Mouse (Mus musculus) heart, postnatal 25 days (tissue): ENCODE results near the gene Ube2n. TPM values are rescaled to one million over a fixed set of nuclear protein-coding genes. Genes with fewer than 3 reads are reported as not detected.
"Not testable (repeated sequence)": the region's sequence is repeated elsewhere in the genome, so short reads cannot be mapped to it uniquely, and the experiment has no call there.

Source experiments
- DNase-seq: peaks from one replicate; pipeline ENCODE4 v3.0.0; 2022; ENCODE audit warnings: low spot score
- intact Hi-C: fragments of 180-260 bp; cut with DNase I; formaldehyde crosslinking; loops from one replicate; pipeline ENCODE4 v1.15.1; 2025
- total RNA-seq, 2 experiments: library from RNA; stranded (reverse); gene quantifications; 2 replicates each; pipeline ENCODE4 v1.2.3; 2021

Gene Ube2n
- total RNA-seq, 2 experiments from 2014 or later = 90.3 to 106 TPM

DNA sequence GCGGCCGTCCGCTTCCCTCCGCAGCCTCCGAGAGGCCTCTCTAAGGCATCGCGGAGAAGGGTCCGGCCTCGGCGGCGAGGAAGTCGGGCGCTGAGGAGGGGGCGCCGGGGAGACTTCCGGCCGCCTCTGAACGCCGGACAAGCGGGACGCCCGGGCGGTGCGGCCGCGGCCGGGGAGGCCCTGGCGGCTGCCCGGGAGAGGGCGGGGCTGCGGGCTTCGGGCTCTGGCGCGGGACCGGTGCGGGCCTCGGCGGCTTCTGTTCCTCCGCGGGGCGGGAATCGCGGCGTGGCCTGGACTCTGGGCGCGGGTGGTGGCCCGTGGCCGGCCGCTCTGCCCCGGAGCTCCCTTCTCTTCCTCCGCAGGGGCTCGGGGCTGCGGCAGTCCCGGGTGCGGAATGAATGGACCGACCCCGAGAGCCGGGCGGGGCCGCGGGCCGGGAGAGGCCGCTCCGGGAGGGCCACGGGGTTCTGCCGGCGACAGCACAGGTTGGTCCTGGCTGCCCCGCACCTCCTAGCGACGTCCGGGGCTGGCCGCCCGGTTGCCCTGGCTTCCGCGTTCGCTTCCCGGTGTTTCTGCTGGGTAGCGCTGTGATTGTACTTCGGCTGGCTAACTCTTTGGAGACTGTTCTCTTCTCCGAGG is 467 bp downstream of the Ube2n start:
- intact Hi-C loops = no loop called here
- peak; percentile 20 for DNase-seq

DNA sequence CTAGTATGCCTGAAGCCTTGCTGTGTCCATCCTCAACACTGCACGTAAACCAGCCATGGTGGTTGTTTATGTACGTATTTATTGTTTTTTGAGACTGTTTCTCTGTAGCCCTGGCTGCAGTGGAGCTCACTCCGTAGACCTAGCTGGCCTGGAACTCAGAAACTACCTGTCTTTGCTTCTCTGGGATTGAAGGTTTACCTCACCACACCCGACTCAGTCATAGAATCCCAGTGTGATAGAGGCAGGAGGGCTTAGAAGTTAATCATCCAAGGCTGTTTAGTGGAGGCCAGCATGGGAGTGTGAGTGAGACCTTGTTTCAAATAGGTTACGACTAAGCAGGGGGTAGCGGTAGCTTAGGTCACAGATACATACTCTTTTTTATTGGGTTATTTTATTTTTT is 2.7 kb downstream of the Ube2n start:
- intact Hi-C loops = no loop called here
- no peak for DNase-seq

DNA sequence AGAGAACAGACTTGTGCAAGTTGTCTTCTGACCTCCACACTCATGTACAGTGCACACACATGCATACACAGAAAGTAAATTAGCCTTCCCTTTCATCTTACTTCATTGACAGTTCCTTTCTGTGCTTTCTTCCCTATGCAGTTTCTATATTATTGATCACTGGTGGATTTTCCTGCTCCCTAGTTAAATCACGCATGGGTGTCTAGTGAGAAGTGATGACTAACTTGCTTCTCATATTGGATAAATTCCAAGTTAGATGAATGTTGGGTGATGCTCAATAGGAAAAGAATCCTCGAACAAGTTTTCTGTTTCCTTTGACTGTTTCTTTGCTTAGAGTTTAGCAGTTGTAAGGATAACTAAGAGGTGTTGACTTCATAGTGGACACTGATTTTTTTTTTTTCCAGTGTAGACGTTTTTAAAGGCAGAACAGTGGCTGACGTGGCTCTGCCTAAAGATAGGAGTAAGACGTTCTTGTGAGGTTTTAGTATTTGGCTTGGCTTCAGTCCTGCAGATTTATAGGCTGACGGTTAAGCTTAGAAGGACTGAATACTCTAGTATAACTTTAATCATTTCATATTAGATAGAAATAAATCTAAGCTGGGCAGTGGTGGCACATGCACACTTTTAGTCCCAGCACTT is 10.2 kb downstream of the Ube2n start:
- no peak for DNase-seq
- intact Hi-C loops = no loop called here

DNA sequence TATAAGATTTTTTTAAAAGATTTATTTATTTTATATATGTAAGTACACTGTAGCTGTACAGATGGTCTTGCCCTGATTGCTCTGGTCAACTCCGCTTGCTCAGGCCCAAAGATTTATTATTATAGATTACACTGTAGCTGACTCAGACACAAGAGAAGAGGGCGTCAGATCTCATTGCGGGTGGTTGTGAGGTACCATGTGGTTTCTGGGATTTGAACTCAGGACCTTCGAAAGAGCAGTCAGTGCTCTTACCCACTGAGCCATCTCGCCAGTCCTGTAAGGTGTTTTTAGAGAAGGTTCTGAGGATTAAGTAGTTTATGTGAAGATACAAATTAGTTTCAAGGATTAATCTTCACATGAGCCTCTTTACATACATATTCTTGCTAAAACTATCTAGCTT is 10.9 kb downstream of the Ube2n start:
- intact Hi-C loops = no loop called here
- no peak for DNase-seq

DNA sequence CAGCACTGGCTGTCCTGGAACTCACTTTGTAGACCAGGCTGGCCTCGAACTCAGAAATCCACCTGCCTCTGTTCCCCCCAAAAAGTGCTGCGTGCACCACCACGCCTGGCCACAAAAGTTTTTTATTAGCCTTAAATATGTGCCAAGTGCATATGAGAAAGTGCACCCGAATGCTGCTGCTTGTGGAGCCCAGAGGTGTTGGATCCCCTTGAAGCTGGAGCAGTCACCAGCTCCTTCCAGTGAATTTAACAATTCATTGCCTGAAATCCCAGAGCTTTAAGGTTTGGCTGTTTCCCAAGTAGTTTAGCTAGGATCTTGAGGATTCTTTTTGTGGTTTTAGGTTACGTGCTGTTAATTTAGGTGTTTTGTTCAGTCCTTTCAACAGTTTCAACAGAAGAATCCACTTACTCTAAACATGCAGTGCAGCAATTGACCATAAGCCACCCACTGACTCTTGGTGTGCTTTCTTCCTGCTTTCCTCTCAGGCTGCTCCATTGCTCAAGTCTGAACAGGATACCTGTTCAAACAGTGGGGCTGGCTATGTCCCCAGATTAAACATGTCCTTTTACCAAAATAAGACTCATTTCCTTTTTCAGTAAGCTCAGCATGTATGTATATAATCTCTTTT is 11.7 kb downstream of the Ube2n start:
- DNase-seq = no peak
- intact Hi-C loops = no loop called here

DNA sequence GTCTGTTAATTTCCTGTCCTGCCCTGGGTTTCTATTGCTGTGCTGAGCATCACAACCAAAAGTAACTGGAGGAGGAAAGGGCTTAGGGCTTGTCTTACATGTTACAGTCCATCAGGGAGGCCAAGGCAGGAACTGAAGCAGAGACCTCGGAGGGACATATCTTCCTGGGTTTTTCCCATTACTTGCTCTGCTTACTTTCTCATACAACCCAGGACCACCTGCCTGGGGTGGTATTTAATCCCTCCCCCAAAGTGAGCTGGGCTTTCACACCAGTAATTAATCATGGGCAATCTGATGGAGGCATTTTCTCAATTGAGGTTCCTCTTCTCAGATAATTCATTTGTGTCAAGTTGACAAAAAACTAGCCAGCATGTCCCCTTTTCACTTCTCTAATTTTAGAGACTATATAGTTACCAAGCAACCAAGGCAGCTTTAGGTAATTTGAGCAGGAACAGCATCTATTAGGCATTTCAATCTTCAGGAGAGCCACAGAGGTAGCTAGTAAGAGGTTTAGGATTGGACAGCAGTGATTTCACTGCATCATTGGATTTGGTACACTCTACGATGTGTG is 15.7 kb downstream of the Ube2n start:
- intact Hi-C loops = no loop called here
- no peak for DNase-seq

DNA sequence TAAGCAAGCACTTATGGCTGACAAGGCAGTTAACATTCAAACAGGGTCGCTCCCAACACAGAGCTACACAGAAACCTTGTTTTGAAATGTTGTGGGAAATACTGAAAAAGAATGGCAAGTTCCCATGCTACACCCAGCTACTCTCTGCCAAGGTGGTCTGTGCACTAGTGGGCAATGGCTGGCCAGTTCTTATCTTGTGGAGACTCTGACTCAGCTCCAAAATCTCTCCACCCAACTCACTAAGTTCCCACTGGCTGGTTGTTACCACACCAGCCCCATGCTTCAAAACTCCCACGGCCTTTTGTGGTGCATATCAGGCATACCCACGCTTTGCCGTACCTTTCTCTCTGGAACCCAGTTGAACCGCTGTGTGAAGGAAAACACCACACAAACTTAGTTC is 18.0 kb downstream of the Ube2n start:
- no peak for DNase-seq
- intact Hi-C loops = no loop called here

DNA sequence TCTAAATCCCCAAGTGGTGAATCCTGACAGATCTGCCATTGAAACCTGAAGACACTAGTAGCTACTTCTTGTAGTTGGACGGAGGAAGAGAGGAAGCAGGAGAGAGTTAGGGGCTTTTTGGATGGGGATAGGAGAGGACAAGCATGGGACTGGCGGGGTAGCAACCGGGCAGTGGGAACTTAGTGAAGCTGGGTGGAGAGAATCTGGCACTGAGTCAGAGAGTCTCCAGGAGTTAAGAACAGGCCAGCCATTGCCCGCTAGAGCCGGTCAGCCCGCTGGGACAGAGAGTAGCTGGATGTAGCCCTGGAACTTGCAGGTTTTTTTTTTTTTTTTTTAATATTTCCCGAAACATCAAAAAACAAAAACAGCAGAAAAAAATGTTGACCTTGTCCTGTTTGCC is 18.4 kb downstream of the Ube2n start:
- intact Hi-C loops = no loop called here
- no peak for DNase-seq

DNA sequence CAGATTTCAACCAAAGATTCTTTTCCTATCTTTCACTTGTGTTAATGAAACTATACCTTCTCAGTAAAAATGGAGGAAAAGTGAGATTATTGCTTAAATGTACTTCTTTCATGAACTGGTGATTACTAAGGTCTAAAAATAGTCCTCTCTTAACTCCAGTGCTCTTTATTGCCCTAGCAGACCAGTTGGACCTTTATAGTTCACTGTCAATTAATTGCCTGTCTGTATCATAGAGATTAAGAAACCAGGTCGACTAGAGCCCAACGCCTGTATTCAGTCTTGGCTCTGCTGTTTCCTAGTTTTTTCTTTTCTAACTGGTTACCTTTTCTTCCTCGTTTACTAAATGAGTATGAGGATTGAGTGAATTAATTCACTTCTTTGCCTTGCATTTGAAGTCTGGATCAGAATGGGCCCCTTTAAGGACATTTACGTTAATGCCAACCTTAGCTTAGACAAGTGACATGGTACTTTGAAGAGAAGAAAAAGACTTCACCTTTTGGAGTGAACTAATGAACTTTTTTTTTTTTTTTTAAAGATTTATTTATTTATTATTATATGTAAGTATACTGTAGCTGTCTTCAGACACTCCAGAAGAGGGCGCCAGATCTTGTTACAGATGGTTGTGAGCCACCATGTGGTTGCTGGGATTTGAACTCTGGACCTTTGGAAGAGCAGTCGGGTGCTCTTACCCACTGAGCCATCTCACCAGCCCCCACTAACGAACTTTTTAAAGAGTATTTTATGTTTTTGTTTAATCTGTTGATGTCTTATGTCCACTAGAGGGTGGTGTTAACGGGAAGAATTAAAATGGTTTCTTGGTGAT is 20.7 kb downstream of the Ube2n start:
- no peak for DNase-seq
- intact Hi-C loops = no loop called here

DNA sequence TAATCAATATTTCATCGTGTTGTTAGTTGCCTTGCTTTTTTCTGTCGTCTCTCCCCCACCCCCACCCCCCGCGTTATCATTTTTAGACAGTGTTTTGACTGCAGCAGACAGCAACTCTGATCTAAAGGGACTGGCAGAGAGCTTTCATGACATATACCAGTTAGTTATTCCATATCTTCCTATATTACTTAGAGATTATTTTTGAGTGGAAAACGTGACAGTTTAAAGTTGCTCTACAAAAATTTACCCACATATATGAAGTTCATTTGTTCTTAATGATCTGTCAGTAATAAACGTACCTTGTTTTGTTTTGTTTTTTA is 21.2 kb downstream of the Ube2n start:
- DNase-seq = no peak
- intact Hi-C loops = no loop called here

DNA sequence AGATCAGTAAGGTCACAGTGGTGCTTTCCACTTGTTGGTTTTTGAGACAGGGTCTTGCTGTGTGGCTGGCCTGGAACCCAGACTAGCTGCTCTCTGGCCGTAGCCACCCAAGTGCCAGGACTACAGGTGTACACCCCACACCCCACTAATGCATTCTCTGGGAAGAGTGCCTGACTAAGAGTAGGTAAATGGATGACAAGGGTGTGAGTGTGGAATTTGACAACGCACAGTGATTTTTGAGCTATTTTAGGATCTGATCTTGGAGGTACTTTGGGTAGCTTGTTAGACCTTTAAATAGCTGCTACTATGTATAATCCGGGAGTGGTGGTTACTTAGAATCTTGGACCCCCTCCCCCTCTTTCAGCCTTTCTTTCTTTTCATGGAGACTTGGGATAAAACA is 24.3 kb downstream of the Ube2n start:
- DNase-seq = no peak
- intact Hi-C loops = no loop called here

DNA sequence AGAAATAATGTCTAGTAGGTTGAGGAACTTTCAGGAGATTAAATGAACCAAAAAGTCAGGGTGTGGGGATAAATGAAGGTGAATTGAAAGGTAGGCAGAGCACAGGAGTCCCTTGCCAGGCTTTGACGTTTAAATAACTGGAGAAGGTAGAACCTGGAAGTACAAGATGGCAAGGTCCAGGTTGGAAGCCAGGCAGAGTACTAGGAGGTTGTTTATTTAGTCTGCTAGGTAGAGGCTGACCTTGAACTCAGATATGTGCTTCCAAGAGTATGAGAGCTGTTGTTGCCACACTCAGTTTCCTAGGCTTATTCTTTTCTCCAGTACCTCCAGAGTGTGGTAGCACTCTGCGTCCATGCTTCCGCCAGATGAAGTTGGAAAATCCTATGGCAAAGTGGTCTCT is 24.9 kb downstream of the Ube2n start:
- intact Hi-C loops = no loop called here
- no peak for DNase-seq

DNA sequence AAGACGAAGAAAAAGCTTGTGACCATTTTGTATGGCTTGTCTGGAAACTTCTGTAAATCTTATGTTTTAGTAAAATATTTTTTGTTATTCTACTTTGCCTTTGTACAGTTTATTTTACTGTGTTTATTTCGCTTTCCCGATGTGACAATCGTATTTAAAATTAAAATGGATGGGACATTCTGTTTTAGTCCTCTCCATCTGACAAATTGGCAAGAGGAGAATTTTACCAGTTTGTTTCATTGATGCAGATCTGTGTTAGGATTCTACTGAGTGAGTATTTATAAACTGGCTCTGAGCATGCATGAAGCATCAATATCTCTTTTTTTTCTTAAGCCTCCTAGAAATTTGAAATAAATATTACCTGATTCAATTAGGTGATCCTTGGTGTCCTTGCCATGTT is 28.0 kb downstream of the Ube2n start:
- no peak for DNase-seq
- intact Hi-C loops = no loop called here

DNA sequence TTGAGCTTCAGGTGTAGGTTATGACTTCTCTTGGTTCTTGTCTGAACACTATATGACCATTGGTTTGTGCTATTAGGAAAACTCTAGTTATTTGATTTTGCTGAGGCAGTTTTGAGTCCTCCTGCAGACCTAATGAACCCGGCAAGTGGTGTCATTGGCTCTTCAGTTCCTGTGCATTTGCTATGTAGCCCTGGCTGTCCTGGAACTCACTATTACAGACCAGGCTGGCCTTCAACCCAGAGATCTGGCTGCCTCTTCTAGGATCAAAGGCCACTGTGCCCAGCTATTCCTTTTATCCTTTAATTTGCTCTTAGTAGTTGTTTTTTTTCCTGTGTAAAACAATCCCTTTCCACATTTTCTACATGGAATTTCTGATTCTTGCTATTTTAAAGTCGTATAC is 28.4 kb downstream of the Ube2n start:
- intact Hi-C loops = no loop called here
- no peak for DNase-seq

DNA sequence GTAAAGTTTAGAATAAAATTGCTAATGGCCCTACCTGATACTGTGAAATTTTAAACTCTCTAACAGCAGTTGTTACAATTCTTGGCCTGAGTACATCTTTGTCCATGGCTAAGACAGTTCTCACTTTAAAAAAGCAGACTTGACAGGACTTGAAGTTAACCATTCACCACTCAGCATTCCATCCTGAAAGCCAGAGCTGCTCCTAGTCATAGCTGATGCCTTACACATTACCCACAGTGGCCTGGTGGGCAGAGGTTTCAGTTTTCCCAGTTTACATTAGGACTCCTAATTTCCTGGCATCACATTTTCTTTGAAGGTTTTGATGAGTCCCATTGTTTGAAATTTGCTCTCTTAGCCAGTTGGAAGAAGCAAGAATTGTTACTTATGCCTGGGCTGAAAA is 29.1 kb downstream of the Ube2n start:
- DNase-seq = no peak
- intact Hi-C loops = no loop called here

DNA sequence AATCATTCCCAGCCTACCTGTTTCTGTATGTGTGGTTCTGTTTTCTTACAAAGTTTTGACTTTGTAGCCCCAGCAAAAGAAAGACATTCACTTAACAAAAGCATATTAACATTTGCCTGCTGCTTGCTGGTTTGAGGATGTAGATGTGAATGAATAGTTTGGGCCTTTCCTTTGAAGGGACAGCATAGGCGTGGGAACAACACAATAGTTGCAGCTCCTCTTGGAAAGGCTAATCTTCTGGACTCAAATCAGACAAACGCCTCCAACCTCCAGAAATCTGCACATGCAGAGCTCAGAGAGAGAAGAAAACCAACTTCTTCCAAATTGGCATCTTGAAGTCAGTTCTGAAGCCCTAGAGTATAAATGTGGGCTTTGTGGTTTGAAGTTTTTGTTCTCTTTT is 29.7 kb downstream of the Ube2n start:
- DNase-seq = no peak
- intact Hi-C loops = no loop called here

DNA sequence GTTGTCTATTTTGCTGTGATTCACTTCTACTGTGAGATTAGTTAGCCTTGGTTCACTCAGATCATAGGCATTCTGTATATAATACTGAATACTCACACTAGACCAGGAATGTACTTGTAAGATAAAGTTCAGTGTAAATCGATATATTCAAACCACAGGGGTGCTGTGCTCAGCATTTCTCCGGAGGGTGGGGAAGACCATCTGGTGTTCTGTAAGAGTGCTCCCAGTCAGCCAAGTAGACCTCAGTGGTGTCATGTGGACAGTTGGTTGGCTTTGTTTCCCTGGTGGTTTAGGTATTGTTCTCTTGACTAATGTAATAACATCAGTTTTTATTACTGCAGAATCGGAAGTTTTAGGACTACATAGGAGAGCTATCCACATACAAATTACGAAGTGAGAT is 30.1 kb downstream of the Ube2n start:
- intact Hi-C loops = no loop called here
- DNase-seq = no peak

DNA sequence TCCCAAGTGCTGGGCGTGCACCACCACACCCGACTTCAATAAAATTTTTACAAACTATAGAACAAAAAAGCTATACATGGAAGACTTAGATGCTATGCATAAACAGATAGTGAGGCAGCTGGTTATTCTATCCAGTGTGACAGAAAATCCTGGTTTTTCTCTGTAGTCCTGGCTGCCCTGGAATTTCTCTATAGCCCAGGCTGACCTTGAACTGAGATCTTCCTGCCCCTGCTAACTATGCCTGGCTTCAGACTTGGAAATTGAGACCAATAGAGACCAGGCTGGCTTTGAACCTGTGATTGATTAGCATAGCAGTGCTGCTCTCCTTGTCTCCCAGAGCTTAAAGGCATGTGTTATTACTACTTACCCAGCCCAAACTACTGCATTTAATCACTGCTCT is 31.2 kb downstream of the Ube2n start:
- no peak for DNase-seq
- intact Hi-C loops = no loop called here

DNA sequence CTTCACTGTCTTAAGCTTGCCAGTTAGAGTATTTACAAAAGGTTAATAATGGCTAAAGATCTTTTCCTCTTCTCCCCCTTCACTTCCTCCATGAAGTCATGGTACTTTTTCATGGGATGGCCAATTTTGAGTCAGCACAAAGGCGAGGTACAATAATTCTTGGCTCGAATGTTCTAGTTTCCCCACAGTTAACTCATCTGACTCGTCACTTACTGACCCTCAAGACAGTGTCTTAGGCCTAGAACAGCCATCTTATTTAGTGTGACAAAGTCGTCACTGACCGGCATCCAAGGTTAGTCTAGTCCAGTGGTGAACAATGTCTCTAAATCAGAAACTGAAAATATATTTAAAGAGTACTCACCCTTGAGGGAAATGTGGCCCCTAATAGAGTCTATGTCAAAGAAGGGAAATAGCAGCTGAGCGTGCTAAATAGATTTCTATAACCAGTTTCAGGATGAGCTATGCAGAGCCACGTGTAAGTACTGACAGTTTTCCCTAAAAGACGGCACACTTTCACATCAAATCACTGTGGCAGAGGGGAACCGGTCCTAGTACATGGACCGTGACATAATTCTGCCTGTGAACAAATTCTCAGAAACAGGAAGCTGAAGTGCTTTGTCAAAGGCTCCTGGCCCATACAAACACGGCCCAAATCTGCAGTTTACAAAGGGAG is 33.3 kb downstream of the Ube2n start:
- intact Hi-C loops = no loop called here
- no peak for DNase-seq

DNA sequence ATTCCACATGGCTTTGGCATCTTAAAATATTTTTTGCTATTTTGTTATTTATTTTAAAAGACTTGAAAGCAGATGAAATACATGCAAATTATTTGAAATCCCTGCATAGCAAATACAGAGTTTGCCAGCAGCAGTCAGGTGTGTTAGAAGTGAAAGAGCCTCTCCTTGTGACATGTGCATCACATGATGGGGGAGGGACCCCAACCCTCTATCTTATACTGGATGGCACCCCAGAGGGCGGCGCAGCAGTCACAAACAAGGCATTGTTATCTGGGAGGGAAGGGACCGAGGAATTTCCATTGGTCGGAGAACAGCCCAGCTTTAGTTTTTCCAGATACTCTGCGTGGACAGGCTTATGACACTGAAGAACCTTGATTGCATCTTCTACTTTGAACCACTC is 34.1 kb downstream of the Ube2n start:
- intact Hi-C loops = loop anchor here (1.0 kb wide), 1 partner anchor 345 kb away; no protein-coding TSS in a partner anchor
- DNase-seq = not testable (repeated sequence)
